Mouse (Mus musculus): Measurements from ENCODE around the gene Engase. TPM values are rescaled to one million over a fixed set of nuclear protein-coding genes. Genes with fewer than 3 reads are reported as not detected.

Engase gene
- polyA plus RNA-seq, 1 experiment from 2014 or later, result 7.8 TPM

DNA sequence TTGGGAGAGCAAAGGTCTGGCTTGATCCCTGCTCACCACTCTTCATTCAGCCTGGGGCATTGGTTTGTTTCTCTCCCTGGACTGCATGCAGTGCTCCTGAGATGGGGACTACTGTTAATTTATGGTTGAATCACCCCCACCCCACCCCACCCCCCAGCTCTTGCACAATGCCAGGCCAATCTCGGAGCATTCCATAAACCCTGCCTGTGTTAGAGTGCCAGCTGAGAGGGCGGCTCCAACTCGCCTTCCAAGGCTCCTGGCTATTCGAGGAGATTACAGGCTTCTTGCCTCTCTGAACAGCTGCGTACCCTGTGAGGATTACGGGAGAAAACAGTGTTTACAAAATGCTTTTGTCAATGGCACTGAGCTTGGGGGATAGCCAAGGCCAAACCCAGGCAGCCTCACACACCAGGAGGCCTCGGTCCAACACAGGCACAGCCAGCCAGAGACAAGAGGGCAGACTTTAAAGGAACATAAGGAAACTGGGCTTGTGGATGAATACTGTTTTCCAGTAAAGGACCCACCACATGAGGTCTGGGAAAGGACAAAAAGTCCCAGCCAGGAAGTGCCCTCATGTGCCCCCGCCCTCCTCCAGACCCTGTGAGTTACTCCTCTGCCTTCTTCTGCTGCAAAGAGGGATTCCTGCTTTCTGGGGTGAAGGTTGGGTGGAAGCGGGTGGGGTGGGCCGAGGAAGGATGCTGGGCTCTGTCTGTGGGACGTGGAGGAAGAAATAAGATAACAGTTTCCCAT, 37.8 kb upstream of the Engase start:
- H3K36me3 ChIP-seq, result no peaks in the 10 kb centered on the region
- whole genome bisulfite sequencing, result 40% methylated on average over 11 of the region's 11 CpGs
- no peak overlapping the region for H3K4me3 ChIP-seq
- peaks cover 54% of the 10 kb centered on the region for H3K4me1 ChIP-seq
- H3K27ac ChIP-seq, result peak overlapping the region; percentile 17
- DNase-seq (ENCODE audit: low spot score), result no peak
- H3K27me3 ChIP-seq (ENCODE audit: insufficient read depth, poor library complexity, severe bottlenecking), result peaks cover 13% of the 10 kb centered on the region; the same call in 1 of the 2 replicates
- no peaks in the 10 kb centered on the region for H3K9me3 ChIP-seq

DNA sequence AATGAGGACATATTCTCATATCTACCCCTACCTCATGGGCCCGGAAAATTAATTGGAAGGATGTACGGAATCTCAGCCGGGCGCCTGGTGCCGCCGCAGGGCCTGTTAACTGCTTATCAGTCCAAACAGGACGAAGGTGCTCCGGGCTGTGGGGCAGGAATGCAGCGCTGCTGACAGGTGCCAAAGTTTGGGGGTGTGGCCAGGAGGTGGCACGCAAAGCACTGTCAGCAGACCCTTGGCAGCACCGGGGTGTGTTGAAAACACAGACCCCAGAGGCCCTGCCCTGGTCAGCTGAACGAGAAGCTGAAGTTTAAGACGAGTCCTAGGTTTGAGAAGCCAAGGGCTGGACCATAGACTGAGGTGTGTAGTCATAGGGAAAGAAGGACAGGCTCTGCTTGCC, 33.9 kb upstream of the Engase start:
- no peak for DNase-seq (ENCODE audit: low spot score)
- Histone ChIP-seq H3K4me1 (peaks cover 31% of the 10 kb centered on the region), H3K4me3 (0 out of 2 replicates have a peak overlapping the region, but pooled peaks have one; percentile 13), H3K9me3 (no peaks in the 10 kb centered on the region), H3K27me3 (ENCODE audit: insufficient read depth, poor library complexity, severe bottlenecking) (peaks cover 19% of the 10 kb centered on the region), H3K27ac (no peak overlapping the region), H3K36me3 (no peaks in the 10 kb centered on the region)
- WGBS, result 40% methylated on average over 13 of the region's 13 CpGs

GRCm38 (mm10) chr11:118443201-118443970, 33.2 kb upstream of the Engase start:
- Histone ChIP-seq H3K27me3 (ENCODE audit: insufficient read depth, poor library complexity, severe bottlenecking) (peaks cover 25% of the 10 kb centered on the region), H3K4me1 (peaks cover 31% of the 10 kb centered on the region), H3K36me3 (no peaks in the 10 kb centered on the region), H3K27ac (no peak overlapping the region), H3K9me3 (no peaks in the 10 kb centered on the region), H3K4me3 (no peak overlapping the region)
- WGBS, result 29% methylated on average over 11 of the region's 11 CpGs
- DNase-seq (ENCODE audit: low spot score), result no peak

DNA sequence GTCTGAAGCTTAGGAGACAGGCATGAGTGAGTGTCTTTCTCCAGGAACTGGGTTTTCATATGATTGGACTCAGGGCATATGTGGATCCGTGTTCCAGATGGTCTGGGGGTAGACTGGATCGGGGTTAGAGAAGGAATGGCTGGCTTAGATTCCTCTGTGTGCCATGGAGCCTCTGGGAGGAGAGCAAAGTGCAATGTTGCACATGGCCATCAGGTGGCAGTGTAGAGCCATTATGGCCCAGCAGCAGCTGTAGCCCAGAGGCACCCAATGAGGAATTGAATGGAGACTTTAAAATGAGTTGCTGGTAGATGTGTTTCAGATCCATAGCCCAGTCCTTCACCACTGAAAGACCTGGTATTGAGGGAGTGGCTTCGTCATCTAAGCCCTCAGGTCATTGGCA, 30.8 kb upstream of the Engase start:
- WGBS, result 15% methylated on average over 3 of the region's 3 CpGs

GRCm38 (mm10) chr11:118447346-118447745, 29.3 kb upstream of the Engase start:
- no peak for DNase-seq (ENCODE audit: low spot score)
- H3K27me3 ChIP-seq (ENCODE audit: insufficient read depth, poor library complexity, severe bottlenecking), result peaks cover 37% of the 10 kb centered on the region
- H3K36me3 ChIP-seq, result no peaks in the 10 kb centered on the region
- WGBS, result 61% methylated on average over 4 of the region's 4 CpGs
- H3K27ac ChIP-seq, result no peak overlapping the region
- H3K4me1 ChIP-seq, result peaks cover 12% of the 10 kb centered on the region
- H3K9me3 ChIP-seq, result no peaks in the 10 kb centered on the region
- H3K4me3 ChIP-seq, result no peak overlapping the region

More for the DNA sequence above, 30.8 kb upstream of the Engase start:
- no peak overlapping the region for H3K27ac ChIP-seq
- H3K27me3 ChIP-seq (ENCODE audit: insufficient read depth, poor library complexity, severe bottlenecking), result peaks cover 37% of the 10 kb centered on the region
- H3K9me3 ChIP-seq, result no peaks in the 10 kb centered on the region
- no peaks in the 10 kb centered on the region for H3K36me3 ChIP-seq
- H3K4me3 ChIP-seq, result no peak overlapping the region
- DNase-seq (ENCODE audit: low spot score), result no peak
- H3K4me1 ChIP-seq, result peaks cover 20% of the 10 kb centered on the region

DNA sequence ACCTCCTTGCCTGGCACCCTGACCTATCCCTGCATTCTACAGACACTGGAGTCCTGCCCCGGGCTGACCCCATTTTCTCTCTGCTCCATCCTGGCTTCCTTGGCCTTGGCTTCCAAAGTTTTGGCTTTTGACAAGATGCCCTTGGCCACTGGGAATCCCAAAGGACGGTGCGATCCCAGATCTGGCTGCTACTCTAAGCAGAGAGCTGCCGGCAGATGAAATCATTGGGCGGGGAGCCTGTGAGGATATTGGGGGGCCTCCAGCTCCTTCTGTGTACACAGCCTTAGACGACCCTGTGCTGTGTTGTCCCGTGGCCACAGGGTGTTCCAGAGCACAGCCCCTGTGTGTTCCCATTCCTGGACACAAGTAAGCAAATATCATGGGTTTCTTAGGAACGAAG, 28.2 kb upstream of the Engase start:
- no peaks in the 10 kb centered on the region for H3K9me3 ChIP-seq
- 0 out of 2 replicates have a peak, but pooled peaks cover 4% of the 10 kb centered on the region for H3K4me1 ChIP-seq
- WGBS, result 77% methylated on average over 8 of the region's 8 CpGs
- no peak for DNase-seq (ENCODE audit: low spot score)
- H3K4me3 ChIP-seq, result no peak overlapping the region
- peaks cover 37% of the 10 kb centered on the region for H3K27me3 ChIP-seq (ENCODE audit: insufficient read depth, poor library complexity, severe bottlenecking)
- H3K36me3 ChIP-seq, result no peaks in the 10 kb centered on the region
- no peak overlapping the region for H3K27ac ChIP-seq

- H3K27ac ChIP-seq, result no peak overlapping the region
- no peaks in the 10 kb centered on the region for H3K36me3 ChIP-seq
- H3K27me3 ChIP-seq (ENCODE audit: insufficient read depth, poor library complexity, severe bottlenecking), result peaks cover 21% of the 10 kb centered on the region; the same call in 1 of the 2 replicates
- no peak overlapping the region for H3K4me3 ChIP-seq
- H3K9me3 ChIP-seq, result no peaks in the 10 kb centered on the region
- no peak for DNase-seq (ENCODE audit: low spot score)
- 81% methylated on average over 6 of the region's 6 CpGs for WGBS
- peaks cover 10% of the 10 kb centered on the region; the same call in 1 of the 2 replicates for H3K4me1 ChIP-seq
Measured at GRCm38 (mm10) chr11:118451211-118451610, 25.4 kb upstream of the Engase start.

DNA sequence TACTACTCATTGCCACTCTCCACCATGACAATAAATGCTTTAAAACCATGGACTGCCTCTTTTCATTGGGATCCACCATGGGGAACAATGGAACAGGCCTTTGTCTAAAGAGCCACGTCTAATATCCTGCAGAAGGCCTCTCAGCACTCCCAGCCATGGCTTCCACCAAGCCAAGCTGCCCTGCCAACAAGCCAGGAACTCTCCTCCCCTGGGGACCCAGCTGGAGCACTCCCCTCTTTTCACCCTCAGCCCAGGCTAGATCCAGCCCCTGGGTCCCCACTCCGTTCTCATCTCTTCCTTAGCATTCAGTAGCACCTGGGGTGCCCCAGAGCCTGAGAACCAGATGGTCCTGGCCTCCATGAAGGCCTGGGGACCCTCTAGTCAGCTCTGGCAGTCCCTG, 23.7 kb upstream of the Engase start:
- Histone ChIP-seq H3K9me3 (no peaks in the 10 kb centered on the region), H3K27me3 (ENCODE audit: insufficient read depth, poor library complexity, severe bottlenecking) (peaks cover 16% of the 10 kb centered on the region; the same call in 1 of the 2 replicates), H3K4me1 (peaks cover 10% of the 10 kb centered on the region; the same call in 1 of the 2 replicates), H3K27ac (no peak overlapping the region), H3K36me3 (no peaks in the 10 kb centered on the region), H3K4me3 (no peak overlapping the region)
- 64% methylated on average over 2 of the region's 2 CpGs for WGBS
- no peak for DNase-seq (ENCODE audit: low spot score)

- 0 out of 2 replicates have a peak, but pooled peaks cover 5% of the 10 kb centered on the region for H3K27me3 ChIP-seq (ENCODE audit: insufficient read depth, poor library complexity, severe bottlenecking)
- no peaks in the 10 kb centered on the region for H3K9me3 ChIP-seq
- no peak for DNase-seq (ENCODE audit: low spot score)
- H3K36me3 ChIP-seq, result no peaks in the 10 kb centered on the region
- H3K4me3 ChIP-seq, result no peak overlapping the region
- H3K27ac ChIP-seq, result no peak overlapping the region
- H3K4me1 ChIP-seq, result peaks cover 15% of the 10 kb centered on the region
- WGBS, result 66% methylated on average over 11 of the region's 11 CpGs
Measured at GRCm38 (mm10) chr11:118453886-118454671, 22.6 kb upstream of the Engase start.

DNA sequence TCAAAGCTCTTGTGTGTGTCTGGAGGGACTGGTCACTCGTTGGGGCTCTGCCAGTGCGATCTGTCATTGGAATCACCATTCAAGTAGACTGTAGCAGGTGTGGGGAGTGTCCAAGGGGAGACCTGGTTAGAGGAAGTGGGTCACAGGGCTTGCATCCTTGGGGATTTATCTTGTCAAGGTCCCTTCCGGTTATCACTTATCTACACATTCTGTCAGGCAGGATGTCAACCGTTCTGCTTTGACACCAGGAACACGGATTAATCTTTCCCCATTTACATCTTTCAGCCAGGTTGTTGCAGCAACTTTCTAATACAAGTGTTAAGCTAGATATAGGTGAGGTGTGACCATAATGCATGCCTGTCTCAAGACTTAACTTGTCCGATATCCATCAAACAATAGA, 20.8 kb upstream of the Engase start:
- 63% methylated on average over 6 of the region's 6 CpGs for WGBS
- H3K4me1 ChIP-seq, result peaks cover 19% of the 10 kb centered on the region
- no peaks in the 10 kb centered on the region for H3K36me3 ChIP-seq
- no peak overlapping the region for H3K4me3 ChIP-seq
- H3K27ac ChIP-seq, result no peak overlapping the region
- no peaks in the 10 kb centered on the region for H3K27me3 ChIP-seq (ENCODE audit: insufficient read depth, poor library complexity, severe bottlenecking)
- H3K9me3 ChIP-seq, result no peaks in the 10 kb centered on the region
- DNase-seq (ENCODE audit: low spot score), result no peak

DNA sequence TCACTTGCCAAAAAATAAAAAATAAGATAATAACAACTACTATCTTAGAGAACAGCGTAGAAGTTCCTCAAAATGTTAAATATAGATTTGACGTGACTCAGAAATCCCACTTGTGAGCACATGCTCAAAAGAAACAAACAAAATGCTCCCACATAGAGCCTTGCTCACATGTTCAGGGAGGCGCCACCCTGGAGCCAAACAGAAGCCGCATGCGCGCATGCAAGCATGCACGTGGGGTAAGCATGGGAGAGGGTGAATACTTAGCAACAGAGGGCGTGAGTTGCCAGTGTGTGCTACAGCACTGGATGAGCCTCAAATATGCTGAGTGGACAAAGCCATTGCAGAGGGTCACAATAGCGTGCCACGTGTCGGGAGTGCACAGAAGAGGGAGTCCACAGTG, 19.7 kb upstream of the Engase start:
- no peaks in the 10 kb centered on the region for H3K27me3 ChIP-seq (ENCODE audit: insufficient read depth, poor library complexity, severe bottlenecking)
- H3K9me3 ChIP-seq, result no peaks in the 10 kb centered on the region
- no peak overlapping the region for H3K27ac ChIP-seq
- DNase-seq (ENCODE audit: low spot score), result no peak
- H3K4me3 ChIP-seq, result no peak overlapping the region
- H3K4me1 ChIP-seq, result peaks cover 19% of the 10 kb centered on the region
- no peaks in the 10 kb centered on the region for H3K36me3 ChIP-seq
- WGBS, result 76% methylated on average over 11 of the region's 11 CpGs

DNA sequence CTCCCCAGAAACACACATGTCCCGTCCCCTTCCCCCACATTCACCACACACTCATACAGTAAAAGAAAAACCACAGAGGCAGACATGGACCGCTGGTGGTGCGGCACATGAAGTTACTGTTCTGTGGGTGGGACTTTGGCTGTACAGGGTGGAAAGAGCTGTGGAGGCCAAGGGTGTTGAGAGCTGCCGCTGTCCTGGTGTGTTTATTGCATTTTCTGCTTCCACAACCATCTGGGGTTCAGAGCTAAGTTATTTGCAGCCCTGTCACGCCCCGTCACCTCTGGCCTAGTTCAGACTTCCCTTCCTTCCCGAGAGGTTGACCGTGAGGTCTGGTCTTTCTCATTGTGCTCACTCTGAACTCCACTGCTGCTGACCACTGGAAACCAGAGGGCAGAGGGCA, 17.6 kb upstream of the Engase start:
- WGBS, result 25% methylated on average over 8 of the region's 8 CpGs
- Histone ChIP-seq H3K36me3 (no peaks in the 10 kb centered on the region), H3K4me1 (peaks cover 17% of the 10 kb centered on the region), H3K4me3 (no peak overlapping the region), H3K27me3 (ENCODE audit: insufficient read depth, poor library complexity, severe bottlenecking) (no peaks in the 10 kb centered on the region), H3K9me3 (no peaks in the 10 kb centered on the region), H3K27ac (peak overlapping the region; percentile 76)
- DNase-seq (ENCODE audit: low spot score), result no peak

Measured in heart, embryonic 10.5 days (tissue).